Mouse (Mus musculus): ENCODE data around the gene Eno2. TPM values are rescaled to one million over a fixed set of nuclear protein-coding genes. Genes with fewer than 3 reads are reported as not detected.
A peak's percentile ranks its signal among the peaks of the same experiment; 100 is the strongest.
"Not testable (repeated sequence)": the region's sequence is repeated elsewhere in the genome, so short reads cannot be mapped to it uniquely, and the experiment has no call there.

Gene Eno2
- polyA plus RNA-seq, 1 experiment from 2014 or later = 4.0 TPM

DNA sequence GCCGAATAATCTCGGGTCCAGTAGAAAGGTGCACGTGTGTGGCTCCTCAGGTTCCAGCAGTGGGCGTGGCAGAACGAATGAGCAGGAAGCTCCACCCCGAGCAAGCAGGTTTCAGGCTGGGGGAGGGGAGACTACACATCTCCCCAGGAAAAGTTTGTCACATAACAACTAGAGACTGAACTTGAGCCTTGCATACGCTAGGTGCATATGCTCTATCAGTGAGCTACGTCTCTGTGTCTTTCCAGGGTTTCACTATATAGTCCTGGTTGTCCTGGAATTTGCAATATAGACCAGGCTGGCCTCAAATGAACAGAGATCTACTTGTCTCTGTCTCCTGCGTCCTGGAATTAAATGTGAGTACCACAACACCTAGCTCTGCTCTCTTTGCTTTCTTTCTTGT is 32.9 kb upstream of the Eno2 start:
- H3K4me1 ChIP-seq = peaks cover 26% of the 10 kb centered on the region
- H3K27ac ChIP-seq = peak overlapping the region; percentile 74
- H3K27me3 ChIP-seq (ENCODE audit: poor library complexity, severe bottlenecking); H3K9me3 ChIP-seq; H3K36me3 ChIP-seq (replicated peaks); DNase-seq (ENCODE audit: extremely low spot score, low spot score): not testable (repeated sequence)
- WGBS = 5% methylated on average over 6 of the region's 9 CpGs
- peak overlapping the region; percentile 25 for H3K4me3 ChIP-seq

DNA sequence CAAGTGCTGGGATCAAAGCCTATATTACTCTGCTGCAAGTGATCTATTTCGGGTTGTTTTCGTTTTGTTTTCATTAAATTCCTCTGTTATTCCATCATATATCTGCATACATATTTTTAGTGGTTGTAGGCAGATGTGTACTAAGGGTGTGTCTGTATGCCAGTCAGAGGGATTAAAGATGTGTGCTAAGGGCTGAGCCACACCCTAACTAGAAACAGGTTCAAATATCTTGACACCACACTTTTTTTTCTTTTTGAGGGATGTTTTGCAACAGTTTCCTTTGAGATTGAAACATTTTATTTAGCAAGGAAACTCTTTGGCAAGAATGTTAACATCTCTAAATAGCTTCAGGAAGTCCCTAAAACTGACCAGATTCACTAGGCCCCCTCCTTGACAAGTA is 26.7 kb upstream of the Eno2 start:
- Histone ChIP-seq H3K9me3 (no peaks in the 10 kb centered on the region), H3K27me3 (ENCODE audit: poor library complexity, severe bottlenecking) (no peaks in the 10 kb centered on the region), H3K36me3 (replicated peaks) (peaks cover 5% of the 10 kb centered on the region; the same call in 1 of the 2 replicates), H3K27ac (no peak overlapping the region), H3K4me1 (no peaks in the 10 kb centered on the region), H3K4me3 (no peak overlapping the region)
- 94% methylated on average over 2 of the region's 2 CpGs for WGBS
- DNase-seq (ENCODE audit: extremely low spot score, low spot score) = no peak

DNA sequence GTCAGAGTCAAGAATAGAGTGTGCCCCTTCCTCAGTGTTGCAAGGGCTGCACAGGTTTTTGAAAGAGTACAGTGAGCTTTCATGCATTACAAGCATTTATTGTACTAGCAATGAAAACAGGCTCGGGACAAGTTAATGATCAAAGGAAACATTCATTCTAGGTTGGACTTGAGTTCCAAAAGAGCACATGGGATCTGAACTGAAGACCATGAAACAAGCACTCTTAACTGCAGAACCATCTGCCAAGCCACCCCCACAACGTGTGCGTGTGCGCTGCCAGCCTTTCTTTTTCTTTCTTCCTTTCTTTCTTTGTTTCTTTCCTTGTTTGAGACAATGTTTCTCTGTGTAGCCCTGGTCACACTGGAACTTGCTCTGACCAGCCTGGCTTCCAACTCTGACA is 26.3 kb upstream of the Eno2 start:
- 80% methylated on average over 4 of the region's 4 CpGs for WGBS
- Histone ChIP-seq H3K27ac (no peak overlapping the region), H3K9me3 (no peaks in the 10 kb centered on the region), H3K27me3 (ENCODE audit: poor library complexity, severe bottlenecking) (no peaks in the 10 kb centered on the region), H3K4me1 (no peaks in the 10 kb centered on the region), H3K36me3 (replicated peaks) (peaks cover 5% of the 10 kb centered on the region; the same call in 1 of the 2 replicates), H3K4me3 (no peak overlapping the region)
- DNase-seq (ENCODE audit: extremely low spot score, low spot score) = no peak

DNA sequence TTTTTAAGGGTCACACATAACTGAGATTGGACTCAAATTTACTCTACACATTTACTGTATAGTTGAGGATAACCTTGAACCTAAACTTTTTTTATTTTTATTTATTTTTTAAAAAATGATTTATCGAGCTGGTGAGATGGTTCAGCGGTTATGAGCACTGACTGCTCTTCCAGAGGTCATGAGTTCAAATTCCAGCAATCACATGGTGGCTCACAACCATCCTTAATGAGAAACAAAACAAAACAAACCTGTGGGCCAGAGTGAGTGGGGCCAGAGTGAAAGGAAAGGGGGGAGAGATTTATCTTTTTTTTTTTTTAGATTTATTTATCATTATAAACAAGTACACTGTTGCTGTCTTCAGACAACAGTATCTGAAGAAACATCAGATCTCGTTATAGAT is 22.4 kb upstream of the Eno2 start:
- no peak overlapping the region for H3K27ac ChIP-seq
- DNase-seq (ENCODE audit: extremely low spot score, low spot score) = no peak
- 86% methylated on average over 3 of the region's 3 CpGs for WGBS
- no peaks in the 10 kb centered on the region for H3K9me3 ChIP-seq
- no peaks in the 10 kb centered on the region for H3K27me3 ChIP-seq (ENCODE audit: poor library complexity, severe bottlenecking)
- H3K4me3 ChIP-seq = no peak overlapping the region
- peaks cover 10% of the 10 kb centered on the region; the same call in 1 of the 2 replicates for H3K36me3 ChIP-seq (replicated peaks)
- no peaks in the 10 kb centered on the region for H3K4me1 ChIP-seq

DNA sequence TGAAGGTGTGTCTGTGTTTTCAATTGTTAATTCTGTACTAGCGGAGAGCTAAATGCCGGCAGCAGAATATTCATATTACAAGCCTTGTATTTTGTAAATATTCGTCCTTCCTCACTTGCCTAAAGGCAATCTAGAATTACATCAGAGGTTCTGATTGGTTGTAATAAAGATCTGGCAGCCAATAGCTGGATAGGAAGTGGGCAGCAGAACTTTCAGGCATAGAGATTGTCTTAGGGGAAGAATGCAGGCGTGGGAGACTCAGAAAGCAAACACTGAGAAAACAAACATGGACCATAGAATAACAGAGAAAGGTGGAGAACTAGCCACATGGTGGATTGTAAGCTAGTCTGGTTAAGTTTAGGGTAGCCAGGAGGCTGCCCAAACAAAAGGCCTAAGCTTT is 20.6 kb upstream of the Eno2 start:
- Histone ChIP-seq H3K27me3 (ENCODE audit: poor library complexity, severe bottlenecking) (no peaks in the 10 kb centered on the region), H3K9me3 (no peaks in the 10 kb centered on the region), H3K4me3 (no peak overlapping the region), H3K27ac (no peak overlapping the region), H3K36me3 (replicated peaks) (peaks cover 4% of the 10 kb centered on the region; the same call in 1 of the 2 replicates), H3K4me1 (no peaks in the 10 kb centered on the region)
- 81% methylated on average over 4 of the region's 4 CpGs for WGBS
- no peak for DNase-seq (ENCODE audit: extremely low spot score, low spot score)

DNA sequence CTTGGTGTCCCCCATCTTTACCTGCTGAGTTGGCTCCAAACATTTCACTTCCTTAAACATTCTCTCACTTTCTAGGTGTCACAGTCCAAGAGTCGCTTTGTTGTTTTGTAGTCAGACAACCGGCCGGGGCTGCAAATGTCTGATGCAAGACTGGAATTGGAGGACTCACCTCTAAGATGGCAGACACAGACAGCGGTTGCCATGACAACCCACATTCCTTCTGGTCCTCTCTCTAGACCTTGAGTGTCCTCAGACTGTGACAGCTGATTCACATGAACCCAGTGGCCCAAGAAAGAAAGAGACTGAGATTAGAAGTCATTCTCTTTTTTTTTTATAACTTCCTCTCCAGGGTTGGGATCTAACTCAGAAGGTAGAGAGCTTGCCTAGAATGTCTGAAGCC is 20.0 kb upstream of the Eno2 start:
- no peak for DNase-seq (ENCODE audit: extremely low spot score, low spot score)
- Histone ChIP-seq H3K9me3 (no peaks in the 10 kb centered on the region), H3K27me3 (ENCODE audit: poor library complexity, severe bottlenecking) (no peaks in the 10 kb centered on the region), H3K27ac (no peak overlapping the region), H3K4me1 (no peaks in the 10 kb centered on the region), H3K36me3 (replicated peaks) (peaks cover 4% of the 10 kb centered on the region; the same call in 1 of the 2 replicates), H3K4me3 (no peak overlapping the region)
- WGBS = 92% methylated on average over 4 of the region's 4 CpGs

DNA sequence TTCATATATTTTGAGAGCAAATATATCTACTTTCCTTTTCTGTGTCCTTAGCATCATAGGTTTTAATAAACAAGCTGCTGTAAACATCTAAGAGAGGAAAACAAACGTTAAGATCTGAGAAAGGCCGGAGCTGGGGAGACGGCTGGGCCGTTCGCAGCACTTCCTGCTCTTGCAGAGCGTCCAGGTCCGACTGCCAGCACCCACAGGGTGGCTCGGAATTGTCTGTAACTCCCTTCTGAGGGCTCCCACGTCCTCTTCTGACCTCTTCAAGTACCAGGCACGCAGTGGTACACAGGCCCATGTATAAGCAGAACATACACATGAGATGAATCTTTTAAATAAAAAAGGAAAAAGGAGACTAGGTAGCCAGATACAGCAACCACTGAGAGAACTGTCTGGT is 18.2 kb upstream of the Eno2 start:
- H3K36me3 ChIP-seq (replicated peaks) = peaks cover 4% of the 10 kb centered on the region; the same call in 1 of the 2 replicates
- no peaks in the 10 kb centered on the region for H3K27me3 ChIP-seq (ENCODE audit: poor library complexity, severe bottlenecking)
- no peak overlapping the region for H3K4me3 ChIP-seq
- WGBS = 82% methylated on average over 10 of the region's 10 CpGs
- H3K4me1 ChIP-seq = peaks cover 4% of the 10 kb centered on the region
- H3K9me3 ChIP-seq = no peaks in the 10 kb centered on the region
- H3K27ac ChIP-seq = no peak overlapping the region
- DNase-seq (ENCODE audit: extremely low spot score, low spot score) = no peak

DNA sequence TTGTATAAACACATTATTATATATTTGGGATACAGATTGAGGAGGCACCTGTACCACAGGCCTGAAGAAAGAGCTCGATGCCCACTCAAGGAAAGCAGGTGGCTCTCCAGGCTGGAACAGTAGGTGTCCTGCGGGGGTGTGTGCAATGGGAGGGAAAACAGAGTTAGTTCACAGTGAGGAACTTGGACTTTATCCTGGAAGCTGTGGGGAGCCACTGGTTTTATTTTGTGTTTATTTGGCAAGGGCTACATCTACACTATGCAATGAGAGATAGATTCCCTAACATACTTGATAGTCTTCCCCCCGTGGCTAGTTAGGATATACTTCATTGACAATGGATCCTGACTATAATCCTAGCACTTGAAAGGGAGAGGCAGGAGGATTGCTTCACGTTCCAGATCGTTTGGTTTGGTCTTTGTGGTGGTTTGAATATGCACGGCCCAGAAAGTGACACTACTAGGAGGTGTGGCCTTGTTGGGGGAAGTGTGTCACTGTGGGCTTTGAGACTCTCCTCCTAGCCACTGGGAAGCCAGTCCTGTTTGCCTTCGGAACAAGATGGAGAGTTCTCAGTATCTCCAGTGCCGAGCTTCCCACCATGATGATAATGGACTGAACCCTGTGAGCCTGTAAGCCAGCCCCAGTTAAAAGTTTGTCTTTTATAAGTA is 17.4 kb upstream of the Eno2 start:
- 0 out of 2 replicates have a peak, but pooled peaks cover 4% of the 10 kb centered on the region for H3K36me3 ChIP-seq (replicated peaks)
- H3K4me1 ChIP-seq = peaks cover 12% of the 10 kb centered on the region
- H3K27me3 ChIP-seq (ENCODE audit: poor library complexity, severe bottlenecking) = no peaks in the 10 kb centered on the region
- no peak overlapping the region for H3K27ac ChIP-seq
- no peak overlapping the region for H3K4me3 ChIP-seq
- no peak for DNase-seq (ENCODE audit: extremely low spot score, low spot score)
- H3K9me3 ChIP-seq = no peaks in the 10 kb centered on the region
- 67% methylated on average over 8 of the region's 8 CpGs for WGBS

DNA sequence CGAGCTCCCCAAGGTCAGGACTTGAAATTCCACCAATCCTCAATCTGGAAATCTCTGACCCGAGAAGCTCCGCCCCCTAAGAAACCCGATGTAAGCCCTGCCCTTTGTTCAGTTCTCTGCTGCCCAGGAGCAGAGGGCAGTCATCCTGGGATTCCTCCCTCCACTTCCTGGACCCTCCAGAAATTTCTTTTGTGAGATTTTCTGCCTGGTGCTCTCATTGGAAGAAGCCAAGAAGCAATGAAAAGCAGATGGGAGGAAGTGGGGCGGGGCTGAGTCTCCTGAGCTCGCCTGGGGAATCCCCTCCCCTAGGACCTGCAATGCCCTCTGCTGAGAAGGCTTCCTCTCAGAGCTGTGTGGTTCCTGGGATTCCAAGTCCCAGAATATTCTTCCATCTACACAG is 13.0 kb upstream of the Eno2 start:
- Histone ChIP-seq H3K9me3 (no peaks in the 10 kb centered on the region), H3K27ac (peak overlapping the region; percentile 65), H3K4me1 (peaks cover 43% of the 10 kb centered on the region), H3K36me3 (replicated peaks) (no peaks in the 10 kb centered on the region), H3K27me3 (ENCODE audit: poor library complexity, severe bottlenecking) (peaks cover 30% of the 10 kb centered on the region), H3K4me3 (peak overlapping the region; percentile 29; the same call in 1 of the 2 replicates)
- WGBS = 26% methylated on average over 6 of the region's 6 CpGs
- DNase-seq (ENCODE audit: extremely low spot score, low spot score) = peak; percentile 50

DNA sequence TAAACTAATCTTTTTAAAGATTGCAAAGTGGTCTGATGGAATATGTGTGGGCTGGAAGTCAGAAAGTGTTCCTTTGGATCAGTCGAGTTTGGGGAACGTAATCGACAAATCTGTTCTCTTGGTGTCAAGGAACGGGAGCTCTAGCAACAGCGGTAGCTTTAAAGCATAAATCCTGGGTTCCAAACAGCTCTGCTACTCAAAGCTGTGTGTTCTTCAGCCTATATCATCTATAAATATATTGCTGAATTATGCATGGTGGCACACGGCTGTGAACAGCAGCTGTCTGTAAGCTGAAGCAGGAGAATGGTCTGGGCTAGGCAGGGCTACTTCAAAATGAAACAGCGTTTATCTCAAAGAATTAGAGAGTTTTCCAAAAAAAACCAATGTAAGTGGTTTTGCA is 11.4 kb upstream of the Eno2 start:
- Histone ChIP-seq H3K36me3 (replicated peaks) (no peaks in the 10 kb centered on the region), H3K4me3 (no peak overlapping the region), H3K4me1 (peaks cover 43% of the 10 kb centered on the region), H3K27ac (no peak overlapping the region), H3K27me3 (ENCODE audit: poor library complexity, severe bottlenecking) (peaks cover 30% of the 10 kb centered on the region), H3K9me3 (no peaks in the 10 kb centered on the region)
- no peak for DNase-seq (ENCODE audit: extremely low spot score, low spot score)
- 89% methylated on average over 7 of the region's 7 CpGs for WGBS

DNA sequence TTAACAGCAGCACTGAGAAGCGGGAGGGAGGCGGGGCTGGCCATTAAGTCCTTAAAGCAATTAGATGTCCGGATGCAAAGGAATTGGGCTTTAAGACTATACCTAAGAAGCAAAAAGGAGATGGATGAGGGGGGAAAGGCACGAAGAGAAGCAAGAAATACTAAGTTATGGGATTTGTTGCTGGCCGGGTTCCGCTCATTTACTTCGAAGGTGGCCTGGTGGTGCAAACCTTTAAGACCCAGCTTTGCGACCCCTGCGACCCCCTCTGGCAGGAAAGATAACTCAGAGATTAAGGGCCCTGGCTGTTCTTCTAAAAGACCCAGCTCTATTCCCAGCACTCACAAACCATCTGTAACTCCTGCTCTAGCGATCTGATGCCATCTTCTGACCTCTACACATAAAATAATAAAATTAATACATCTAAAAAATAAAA is 10.5 kb upstream of the Eno2 start:
- Histone ChIP-seq H3K4me3 (peak overlapping the region; percentile 52), H3K27ac (peak overlapping the region; percentile 81), H3K27me3 (ENCODE audit: poor library complexity, severe bottlenecking) (peaks cover 30% of the 10 kb centered on the region), H3K9me3 (no peaks in the 10 kb centered on the region), H3K36me3 (replicated peaks) (no peaks in the 10 kb centered on the region), H3K4me1 (peaks cover 43% of the 10 kb centered on the region)
- 2% methylated on average over 10 of the region's 10 CpGs for WGBS
- peak; percentile 67 for DNase-seq (ENCODE audit: extremely low spot score, low spot score)

DNA sequence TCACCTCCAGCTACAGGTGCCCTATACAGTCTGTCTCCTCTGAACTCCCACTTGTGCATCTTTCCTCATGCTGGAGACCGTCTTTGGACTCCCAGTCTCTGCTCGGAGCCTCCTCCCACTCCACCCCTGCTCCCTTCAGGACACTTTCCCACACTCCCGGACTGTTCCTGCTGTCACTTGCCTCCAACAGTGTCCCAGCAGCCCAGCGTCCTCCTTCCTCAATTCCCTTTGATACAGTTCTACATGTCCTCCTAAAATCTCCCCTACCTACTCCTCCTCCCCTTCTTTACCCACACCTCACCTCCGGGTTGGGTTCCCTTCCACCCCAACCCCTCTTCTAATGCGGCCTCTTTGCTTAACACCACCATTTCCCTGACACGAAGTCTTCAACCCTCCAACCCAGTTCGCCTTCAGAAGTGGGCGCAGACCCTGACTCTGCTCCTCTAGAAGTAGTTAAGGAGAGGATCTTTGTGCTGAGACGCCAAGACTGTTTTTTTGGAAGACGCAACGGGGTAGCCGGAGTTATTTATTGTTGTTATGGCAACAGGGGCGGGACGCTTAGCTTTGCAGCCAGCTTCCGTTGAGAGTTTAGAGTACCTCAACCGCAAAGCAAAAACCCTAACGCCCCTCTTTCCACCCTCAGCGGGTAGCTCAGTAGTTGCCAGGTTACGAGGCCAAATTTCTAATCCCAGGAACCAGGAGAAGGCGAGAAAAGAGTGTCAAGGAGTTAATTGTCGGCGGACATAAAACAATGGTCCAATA is 9.9 kb upstream of the Eno2 start, which contains the start of gene Lrrc23:
TSS of gene Lrrc23 (minus strand) at position 506 of the 762 bp plus-strand sequence.
- peak within 1 kb of the TSS; percentile 52 for H3K4me3 ChIP-seq
- 3% methylated on average over 23 of the region's 23 CpGs for WGBS
- DNase-seq (ENCODE audit: extremely low spot score, low spot score) = peak; percentile 76

DNA sequence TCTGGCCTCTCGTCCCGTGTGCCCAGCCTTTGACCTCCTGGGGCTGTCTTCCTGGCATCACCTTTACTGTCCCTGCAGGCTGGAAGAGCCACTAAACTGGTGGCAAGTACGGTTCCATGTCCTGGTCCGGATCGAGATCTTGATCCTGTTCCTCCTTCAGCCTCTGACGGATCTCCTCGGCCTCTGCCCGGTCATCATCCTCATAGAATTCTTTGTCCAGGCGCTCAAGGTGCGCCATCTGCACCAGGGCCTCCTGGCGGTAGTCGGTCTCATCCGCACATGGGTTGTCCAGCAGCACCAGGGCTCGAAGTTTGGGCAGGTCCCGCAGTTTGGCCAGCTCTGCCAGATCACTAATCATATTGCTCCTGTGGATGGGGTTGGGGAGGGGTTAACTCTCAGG is 1.0 kb upstream of the Eno2 start:
- Histone ChIP-seq H3K9me3 (no peaks in the 10 kb centered on the region), H3K36me3 (replicated peaks) (no peaks in the 10 kb centered on the region), H3K27ac (no peak overlapping the region), H3K4me3 (no peak overlapping the region), H3K27me3 (ENCODE audit: poor library complexity, severe bottlenecking) (peaks cover 72% of the 10 kb centered on the region), H3K4me1 (peaks cover 45% of the 10 kb centered on the region)
- 89% methylated on average over 15 of the region's 15 CpGs for WGBS
- no peak for DNase-seq (ENCODE audit: extremely low spot score, low spot score)

More for the DNA sequence above, 9.9 kb upstream of the Eno2 start, which contains the start of gene Lrrc23:
- Histone ChIP-seq H3K36me3 (replicated peaks) (no peaks in the 10 kb centered on the region), H3K4me1 (peaks cover 43% of the 10 kb centered on the region), H3K27ac (peak within 1 kb of the TSS; percentile 81), H3K9me3 (no peaks in the 10 kb centered on the region), H3K27me3 (ENCODE audit: poor library complexity, severe bottlenecking) (peaks cover 30% of the 10 kb centered on the region)

Measured in forebrain, embryonic 10.5 days (tissue).